Mouse (Mus musculus) lung, embryonic 14.5 days (tissue): ENCODE data around the gene Stfa3. TPM values are rescaled to one million over a fixed set of nuclear protein-coding genes. Genes with fewer than 3 reads are reported as not detected.
"Not testable (repeated sequence)": the region's sequence is repeated elsewhere in the genome, so short reads cannot be mapped to it uniquely, and the experiment has no call there.

Experiments used
- ATAC-seq: fragments of 200-750 bp; cut with Nextera tagmentation; 2 replicates; pipeline ENCODE4 v1.8.0; 2017; ENCODE audit warnings: mild to moderate bottlenecking, moderate TSS enrichment, moderate library complexity; ENCODE audit not compliant: insufficient read depth
- DNase-seq: peaks from one replicate; pipeline ENCODE4 v3.0.0-alpha.2; 2015
- H3K27ac ChIP-seq: fragments of 300-500 bp; sonication (generic); 2 replicates; pipeline ENCODE4 v1.5.1; 2014; ENCODE audit warnings: low read depth, mild to moderate bottlenecking, moderate library complexity
- H3K27me3 ChIP-seq: fragments of 300-500 bp; sonication (generic); 2 replicates; pipeline ENCODE4 v1.6.1; 2014; ENCODE audit warnings: low read length, control low read depth; ENCODE audit not compliant: insufficient read depth
- H3K36me3 ChIP-seq: fragments of 300-500 bp; sonication (generic); 2 replicates; pipeline ENCODE4 v1.6.1; 2014; ENCODE audit warnings: control low read depth; ENCODE audit not compliant: insufficient read depth
- H3K4me1 ChIP-seq: fragments of 300-500 bp; sonication (generic); 2 replicates; pipeline ENCODE4 v1.6.1; 2014; ENCODE audit warnings: antibody characterized with exemption, control low read depth; ENCODE audit not compliant: insufficient read depth
- H3K4me2 ChIP-seq: fragments of 300-500 bp; sonication (generic); 2 replicates; pipeline ENCODE4 v1.6.1; 2014; ENCODE audit warnings: mild to moderate bottlenecking
- H3K4me3 ChIP-seq: fragments of 300-500 bp; sonication (generic); 2 replicates; pipeline ENCODE4 v1.5.1; 2014; ENCODE audit warnings: low read depth, low read length
- H3K9ac ChIP-seq: fragments of 300-500 bp; sonication (generic); 2 replicates; pipeline ENCODE4 v1.6.1; 2014
- H3K9me3 ChIP-seq: fragments of 300-500 bp; sonication (generic); 2 replicates; pipeline ENCODE4 v1.6.1; 2016; ENCODE audit warnings: low read depth, low read length, control low read depth
- CTCF ChIP-seq: IDR thresholded peaks from 2 replicates; pipeline ENCODE4 v1.5.1; 2016; ENCODE audit warnings: antibody characterized with exemption, low read depth
- WGBS: fragments of 180-500 bp; shearing (Covaris S2); extraction: QIAGEN DNeasy Blood & Tissue Kit; methylation state at CpG from one replicate; pipeline ENCODE4 v1.1.7; 2014; 5-methylcytosine and 5-hydroxymethylcytosine counted together
- polyA plus RNA-seq: library from polyadenylated mRNA; unstranded; fragments of >200 nt; fragmentation: Nextera tagmentation; extraction: Ambion mirVana; gene quantifications from 2 replicates; pipeline ENCODE4 v1.2.1, GENCODE M21; 2014

The Stfa3 gene
- polyA plus RNA-seq, 1 experiment from 2014 or later, result not detected

GRCm38 (mm10) chr16:36460426-36460825 is 5.2 kb upstream of the Stfa3 start:
- TF ChIP-seq CTCF, result no peak
- 49% methylated on average over 2 of the region's 2 CpGs for WGBS
- no peaks in the 10 kb centered on the region for H3K9me3 ChIP-seq

GRCm38 (mm10) chr16:36420979-36421378 is 34.2 kb downstream of the Stfa3 start:
- not testable (repeated sequence) for H3K36me3 ChIP-seq, H3K9me3 ChIP-seq, H3K9ac ChIP-seq, H3K4me2 ChIP-seq, H3K4me1 ChIP-seq, DNase-seq, H3K27me3 ChIP-seq, ATAC-seq, H3K4me3 ChIP-seq, H3K27ac ChIP-seq
- 80% methylated on average over 1 of the region's 1 CpGs for WGBS

More at GRCm38 (mm10) chr16:36460426-36460825, 5.2 kb upstream of the Stfa3 start:
- no peak overlapping the region for H3K4me3 ChIP-seq
- no peak for ATAC-seq
- no peak overlapping the region for H3K9ac ChIP-seq
- no peak for DNase-seq
- no peak overlapping the region for H3K4me2 ChIP-seq
- no peaks in the 10 kb centered on the region for H3K4me1 ChIP-seq
- H3K27me3 ChIP-seq, result no peaks in the 10 kb centered on the region
- no peak overlapping the region for H3K27ac ChIP-seq
- no peaks in the 10 kb centered on the region for H3K36me3 ChIP-seq

GRCm38 (mm10) chr16:36408357-36408756 is 46.8 kb downstream of the Stfa3 start, which contains the start of gene Stfa2:
TSS of gene Stfa2 (minus strand) at chr16:36408457.
- H3K9me3 ChIP-seq, result no peaks in the 10 kb centered on the region
- no peak for TF ChIP-seq CTCF
- H3K4me1 ChIP-seq, result no peaks in the 10 kb centered on the region
- no peaks in the 10 kb centered on the region for H3K36me3 ChIP-seq
- ATAC-seq (no peak), DNase-seq (no peak)
- no peak within 1 kb of the TSS for H3K9ac ChIP-seq
- H3K4me2 ChIP-seq, result no peak within 1 kb of the TSS
- no peak within 1 kb of the TSS for H3K27ac ChIP-seq
- no peaks in the 10 kb centered on the region for H3K27me3 ChIP-seq
- H3K4me3 ChIP-seq, result no peak within 1 kb of the TSS

Other genes starting within 250 kb of the Stfa3 start
- not detected in 2 replicates for gene Gm5416, start 245.0 kb downstream of the Stfa3 start, polyA plus RNA-seq
- gene 2010005H15Rik, start 233.9 kb downstream of the Stfa3 start, polyA plus RNA-seq, result 0.34 TPM in 1 of 2 replicates, not detected in the other
- 0.86 and 5.4 TPM in 2 replicates for gene Stfa1, start 178.4 kb downstream of the Stfa3 start, polyA plus RNA-seq
- not detected in 2 replicates for gene BC117090, start 121.1 kb downstream of the Stfa3 start, polyA plus RNA-seq
- 4.2 TPM in 1 of 2 replicates, not detected in the other for gene BC100530, start 87.6 kb downstream of the Stfa3 start, polyA plus RNA-seq
- gene Stfa2, start 46.9 kb downstream of the Stfa3 start, polyA plus RNA-seq, result not detected in 2 replicates
- 0.08 TPM in 1 of 2 replicates, not detected in the other for gene Casr, start 106.7 kb upstream of the Stfa3 start, polyA plus RNA-seq
- 2.1 and 2.2 TPM in 2 replicates for gene Cd86, start 210.7 kb upstream of the Stfa3 start, polyA plus RNA-seq
- 4.3 and 4.6 TPM in 2 replicates for gene Ildr1, start 238.6 kb upstream of the Stfa3 start, polyA plus RNA-seq